Mouse (Mus musculus) heart, postnatal 10 days (tissue): ENCODE results near the gene Map3k11. TPM values are rescaled to one million over a fixed set of nuclear protein-coding genes. Genes with fewer than 3 reads are reported as not detected.

Source experiments
- microRNA-seq, 2 experiments: library from miRNA; unstranded; fragments of <30 nt; microRNA quantifications; one replicate each; pipeline ENCODE4 v1.2.0; 2022
- total RNA-seq, 2 experiments: library from RNA; stranded (reverse); gene quantifications; 2 replicates each; pipeline ENCODE4 v1.2.3; 2021

Map3k11 gene
- total RNA-seq, 2 experiments from 2014 or later: 41.3 to 47.8 TPM

Small RNAs within 50 kb of the gene (microRNA-seq; reads per million reads assigned to microRNA genes)
- gene Mir6987: 0 to 0.70 reads per million in 2 experiments

Other genes starting within 250 kb of the Map3k11 start
- gene Fosl1, start 241.2 kb upstream of the Map3k11 start, total RNA-seq: not detected
- gene Ccdc85b, start 230.8 kb upstream of the Map3k11 start, total RNA-seq: 10 to 100 TPM; 12.5 to 14.5 TPM
- gene Fibp, start 228.1 kb upstream of the Map3k11 start, total RNA-seq: 10 to 100 TPM; 90.2 to 91.5 TPM
- gene Ctsw, start 220.2 kb upstream of the Map3k11 start, total RNA-seq: under 1 TPM; 0.41 to 0.45 TPM
- 10 to 100 TPM; 28.6 to 32.7 TPM for gene Efemp2, start 214.8 kb upstream of the Map3k11 start, total RNA-seq
- 10 to 100 TPM; 24.3 to 25.5 TPM for gene Mus81, start 200.3 kb upstream of the Map3k11 start, total RNA-seq
- 100 to 1,000 TPM; 497 to 519 TPM for gene Cfl1, start 198.3 kb upstream of the Map3k11 start, total RNA-seq
- 1 to 10 TPM in 1 of 2 experiments, under 1 TPM in 1; 0.69 to 1.2 TPM for gene 1700020D05Rik, start 185.0 kb upstream of the Map3k11 start, total RNA-seq
- gene Snx32, start 178.2 kb upstream of the Map3k11 start, total RNA-seq: 1 to 10 TPM; 6.1 to 7.7 TPM
- not detected for gene Ovol1, start 128.1 kb upstream of the Map3k11 start, total RNA-seq
- 1 to 10 TPM; 4.1 to 4.5 TPM for gene Ap5b1, start 120.7 kb upstream of the Map3k11 start, total RNA-seq
- gene Rnaseh2c, start 86.9 kb upstream of the Map3k11 start, total RNA-seq: 10 to 100 TPM; 63.6 to 76.0 TPM
- 10 to 100 TPM; 34.2 to 43.5 TPM for gene Kat5, start 78.5 kb upstream of the Map3k11 start, total RNA-seq
- 10 to 100 TPM; 32.6 to 38.2 TPM for gene Rela, start 51.3 kb upstream of the Map3k11 start, total RNA-seq
- gene Sipa1, start 25.0 kb upstream of the Map3k11 start, total RNA-seq: 10 to 100 TPM; 44.2 to 49.6 TPM
- 10 to 100 TPM; 34.7 to 37.9 TPM for gene Pcnx3, start 166 bp downstream of the Map3k11 start, total RNA-seq
- gene Kcnk7, start 15.6 kb downstream of the Map3k11 start, total RNA-seq: not detected
- gene Ehbp1l1, start 37.6 kb downstream of the Map3k11 start, total RNA-seq: 100 to 1,000 TPM; 154 to 161 TPM
- gene Fam89b, start 40.9 kb downstream of the Map3k11 start, total RNA-seq: 10 to 100 TPM; 44.0 to 47.7 TPM
- gene Ltbp3, start 52.2 kb downstream of the Map3k11 start, total RNA-seq: 10 to 100 TPM; 77.0 to 79.2 TPM
- gene Scyl1, start 82.7 kb downstream of the Map3k11 start, total RNA-seq: 10 to 100 TPM; 63.4 to 65.7 TPM
- gene Frmd8, start 186.5 kb downstream of the Map3k11 start, total RNA-seq: 10 to 100 TPM; 19.0 to 20.5 TPM
- 1 to 10 TPM; 4.6 to 5.9 TPM for gene Slc25a45, start 189.1 kb downstream of the Map3k11 start, total RNA-seq
- 1 to 10 TPM; 1.1 to 1.2 TPM for gene Tigd3, start 205.4 kb downstream of the Map3k11 start, total RNA-seq
- 100 to 1,000 TPM; 100 to 101 TPM for gene Dpf2, start 224.3 kb downstream of the Map3k11 start, total RNA-seq
- 10 to 100 TPM; 14.0 to 16.0 TPM for gene Cdc42ep2, start 236.1 kb downstream of the Map3k11 start, total RNA-seq